Mouse (Mus musculus) lung, postnatal 25 days (tissue): Measurements from ENCODE around the gene Cenpx.
A peak's percentile ranks its signal among the peaks of the same experiment; 100 is the strongest.

Source experiments
- DNase-seq: peaks from one replicate; pipeline ENCODE4 v3.0.0; 2022; ENCODE audit warnings: low spot score

Cenpx gene

GRCm38 (mm10) chr11:120723509-120723908, 10.0 kb upstream of the Cenpx start:
- no peak for DNase-seq

GRCm38 (mm10) chr11:120722761-120723382, 9.3 kb upstream of the Cenpx start:
- DNase-seq: no peak

- no peak for DNase-seq
These were observed 8.6 kb upstream of the Cenpx start for GRCm38 (mm10) chr11:120722067-120722630.

- DNase-seq: peak; percentile 71
These were observed 7.9 kb upstream of the Cenpx start, which contains the start of gene Rac3 for GRCm38 (mm10) chr11:120721124-120722066. Gene Rac3, plus strand, starts transcription at chr11:120721470.

GRCm38 (mm10) chr11:120720450-120720849, 6.9 kb upstream of the Cenpx start:
- peak; percentile 92 for DNase-seq

- no peak for DNase-seq
These were observed 6.4 kb upstream of the Cenpx start for GRCm38 (mm10) chr11:120719841-120720376.

- DNase-seq: no peak
These were observed 5.7 kb upstream of the Cenpx start for GRCm38 (mm10) chr11:120719242-120719641.

GRCm38 (mm10) chr11:120715131-120715530, 1.6 kb upstream of the Cenpx start:
- no peak for DNase-seq

- no peak for DNase-seq
These were observed 1.0 kb upstream of the Cenpx start for GRCm38 (mm10) chr11:120714546-120714945.

GRCm38 (mm10) chr11:120712771-120713568, 568 bp downstream of the Cenpx start:
- DNase-seq: no peak

- DNase-seq: no peak
These were observed 1.4 kb downstream of the Cenpx start for GRCm38 (mm10) chr11:120711980-120712604.

- DNase-seq: no peak
These were observed 2.9 kb downstream of the Cenpx start for GRCm38 (mm10) chr11:120710672-120711071.

GRCm38 (mm10) chr11:120709551-120709950, 4.0 kb downstream of the Cenpx start:
- DNase-seq: no peak

- DNase-seq: no peak
These were observed 5.6 kb downstream of the Cenpx start for GRCm38 (mm10) chr11:120707969-120708368.

- DNase-seq: no peak
These were observed 6.3 kb downstream of the Cenpx start for GRCm38 (mm10) chr11:120707225-120707624.

- DNase-seq: no peak
These were observed 7.4 kb downstream of the Cenpx start for GRCm38 (mm10) chr11:120706120-120706519.

- no peak for DNase-seq
These were observed 8.8 kb downstream of the Cenpx start for GRCm38 (mm10) chr11:120704486-120705325.

GRCm38 (mm10) chr11:120703696-120704454, 9.7 kb downstream of the Cenpx start:
- DNase-seq: no peak

GRCm38 (mm10) chr11:120697741-120698140, 15.8 kb downstream of the Cenpx start:
- DNase-seq: no peak

- no peak for DNase-seq
These were observed 17.0 kb downstream of the Cenpx start for GRCm38 (mm10) chr11:120696568-120696967.
